8 mouse cellular contexts compared by ENCODE assay signal in genomic region chr9:90053852-90054251, GRCm38 (mm10). TPM values are rescaled to one million over a fixed set of nuclear protein-coding genes. Genes with fewer than 3 reads are reported as not detected.
DNase-seq lines count a peak whose midpoint lies in the region; ATAC-seq and TF ChIP-seq lines count a peak whose summit lies in the region.

Gene Ctsh, plus strand, starts transcription at chr9:90054152.

- H3K4me1 ChIP-seq in forebrain, embryonic 13.5 days = peaks cover 11% of the 10 kb centered on the region
- H3K4me1 ChIP-seq in hindbrain, embryonic 12.5 days = peaks cover 7% of the 10 kb centered on the region
- no peaks in the 10 kb centered on the region for H3K4me1 ChIP-seq in liver, embryonic 14.5 days (replicated peaks; ENCODE audit: control insufficient read depth in 2 of 2, insufficient read depth in 2 of 2, low read length in 1 of 2)

- H3K36me3 ChIP-seq in forebrain, embryonic 13.5 days (ENCODE audit: poor library complexity, severe bottlenecking) = no peaks in the 10 kb centered on the region
- no peaks in the 10 kb centered on the region for H3K36me3 ChIP-seq in hindbrain, embryonic 12.5 days
- no peaks in the 10 kb centered on the region for H3K36me3 ChIP-seq in liver, embryonic 14.5 days (replicated peaks; ENCODE audit: control insufficient read depth, insufficient read depth, low read depth)

- no peak for DNase-seq in thymus, postnatal 0 days (ENCODE audit: low spot score)
- no peak for DNase-seq in thymus, postnatal 36 days
- DNase-seq in liver, embryonic 14.5 days (ENCODE audit: low read depth in 3 of 3, low spot score in 3 of 3) = no peak
- no peak for DNase-seq in natural killer cell, adult 2 months (ENCODE audit: low spot score in 2 of 2)
- no peak for DNase-seq in right cerebral cortex, postnatal 25 days
- DNase-seq in ovary, postnatal 14 days (ENCODE audit: low spot score) = no peak

- H3K4me2 ChIP-seq in forebrain, embryonic 13.5 days = peak within 1 kb of the TSS; percentile 76
- peak within 1 kb of the TSS; percentile 76 for H3K4me2 ChIP-seq in hindbrain, embryonic 12.5 days (replicated peaks)
- peak within 1 kb of the TSS; percentile 47 for H3K4me2 ChIP-seq in liver, embryonic 14.5 days (ENCODE audit: low read depth)

- peak within 1 kb of the TSS; percentile 56 for H3K9ac ChIP-seq in forebrain, embryonic 13.5 days
- H3K9ac ChIP-seq in hindbrain, embryonic 12.5 days = peak within 1 kb of the TSS; percentile 56
- peak within 1 kb of the TSS; percentile 27 for H3K9ac ChIP-seq in liver, embryonic 14.5 days (replicated peaks)

- no peak for TF ChIP-seq CTCF in liver, embryonic 14.5 days (IDR thresholded peaks at IDR 0.05; ENCODE audit: low read depth)

- ATAC-seq in forebrain, embryonic 13.5 days = no peak
- ATAC-seq in hindbrain, embryonic 12.5 days (ENCODE audit: low FRiP score) = no peak
- no peak for ATAC-seq in liver, embryonic 14.5 days (ENCODE audit: insufficient read depth)

- no peak within 1 kb of the TSS for H3K27ac ChIP-seq in forebrain, embryonic 13.5 days
- no peak within 1 kb of the TSS for H3K27ac ChIP-seq in hindbrain, embryonic 12.5 days
- H3K27ac ChIP-seq in liver, embryonic 14.5 days = no peak within 1 kb of the TSS

- no peak for TF ChIP-seq EP300 in liver, embryonic 14.5 days (IDR thresholded peaks at IDR 0.05; ENCODE audit: low read depth)

- H3K9me3 ChIP-seq in forebrain, embryonic 13.5 days (replicated peaks) = no peaks in the 10 kb centered on the region
- no peaks in the 10 kb centered on the region for H3K9me3 ChIP-seq in hindbrain, embryonic 12.5 days (replicated peaks)
- H3K9me3 ChIP-seq in liver, embryonic 14.5 days (ENCODE audit: control insufficient read depth, low read length) = no peaks in the 10 kb centered on the region

- H3K4me3 ChIP-seq in forebrain, embryonic 13.5 days = peak within 1 kb of the TSS; percentile 38
- H3K4me3 ChIP-seq in hindbrain, embryonic 12.5 days = peak within 1 kb of the TSS; percentile 34
- peak within 1 kb of the TSS; percentile 49 to 52 for H3K4me3 ChIP-seq in liver, embryonic 14.5 days (ENCODE audit: insufficient read depth in 1 of 2, low read depth in 2 of 2, low read length in 2 of 2)

- no peaks in the 10 kb centered on the region for H3K27me3 ChIP-seq in forebrain, embryonic 13.5 days
- H3K27me3 ChIP-seq in hindbrain, embryonic 12.5 days = peaks cover 8% of the 10 kb centered on the region
- H3K27me3 ChIP-seq in liver, embryonic 14.5 days (ENCODE audit: control insufficient read depth, insufficient read depth, low read length) = no peaks in the 10 kb centered on the region

- 88% methylated on average over 2 of the region's 2 CpGs for WGBS in forebrain, embryonic 13.5 days
- WGBS in hindbrain, embryonic 12.5 days = 91% methylated on average over 2 of the region's 2 CpGs
- 50% methylated on average over 2 of the region's 2 CpGs for WGBS in liver, embryonic 14.5 days (ENCODE audit: insufficient replicate concordance)

RNA-seq across cellular contexts. Expression of gene Ctsh, which starts in this region (rescaled TPM):
- 65.4 and 66.0 TPM in 2 replicates for polyA plus RNA-seq in thymus, postnatal 0 days (2015; fragmentation: Nextera tagmentation; extraction: Ambion mirVana)
- polyA plus RNA-seq in forebrain, embryonic 13.5 days (2015; fragmentation: Nextera tagmentation; extraction: Ambion mirVana) = 8.2 and 9.3 TPM in 2 replicates
- 12.6 and 13.7 TPM in 2 replicates for polyA plus RNA-seq in hindbrain, embryonic 12.5 days (2016; fragmentation: Nextera tagmentation; extraction: Ambion mirVana)
- polyA plus RNA-seq in liver, embryonic 14.5 days (2012; rRNA removed) = 31.0 and 34.7 TPM in 2 replicates
- polyA plus RNA-seq in liver, embryonic 14.5 days (2014; fragmentation: Nextera tagmentation; extraction: Ambion mirVana) = 87.0 and 87.6 TPM in 2 replicates
